Mouse (Mus musculus) embryonic fibroblast, embryonic 13.5 days (primary cell): Measurements from ENCODE around the gene Fblim1.

Experiments
- CTCF ChIP-seq: IDR thresholded peaks from 2 replicates; pipeline ENCODE4 v1.5.1; 2011; ENCODE audit warnings: mild to moderate bottlenecking, control low read depth, low read length, moderate library complexity, borderline replicate concordance; ENCODE audit not compliant: insufficient read depth
- POLR2A ChIP-seq: IDR thresholded peaks from 2 replicates; pipeline ENCODE4 v1.6.1; 2011; ENCODE audit warnings: low read depth, mild to moderate bottlenecking, control low read depth, low read length, moderate library complexity

DNA sequence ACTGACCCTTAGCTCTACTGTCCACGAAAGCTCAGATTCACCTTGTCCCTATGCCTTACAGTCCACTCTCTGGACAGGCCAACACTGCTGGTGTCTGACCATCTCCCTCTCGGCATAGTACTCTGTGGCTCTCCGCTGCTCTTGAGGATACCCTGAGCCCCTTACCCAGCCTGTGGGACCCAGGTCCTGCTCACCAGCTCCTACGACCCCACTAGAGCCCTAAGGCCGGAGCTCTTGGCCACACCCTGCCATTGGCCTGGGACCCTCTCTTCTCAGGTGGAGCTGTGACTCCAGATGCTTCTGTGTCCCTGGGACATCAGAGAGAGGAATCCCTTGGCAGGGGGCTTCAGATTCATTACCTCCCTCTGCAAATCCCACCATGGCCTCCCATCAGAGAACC lies 475 bp downstream of the Fblim1 start:
- TF ChIP-seq CTCF (no peak), POLR2A (no peak)
